Mouse (Mus musculus) limb, embryonic 11.5 days (tissue): Measurements from ENCODE around the gene Ttll9. TPM values are rescaled to one million over a fixed set of nuclear protein-coding genes. Genes with fewer than 3 reads are reported as not detected.

ENCODE experiments used
- ATAC-seq: fragments of 200-750 bp; cut with Nextera tagmentation; 2 replicates; pipeline ENCODE4 v1.8.0; 2017; ENCODE audit warnings: low read depth; ENCODE audit not compliant: insufficient number of reproducible peaks, low FRiP score, low TSS enrichment
- DNase-seq: peaks from one replicate; pipeline ENCODE4 v3.0.0-alpha.2; 2015; ENCODE audit warnings: low spot score
- H3K27ac ChIP-seq: fragments of 300-500 bp; sonication (generic); replicated peaks from 2 replicates; pipeline ENCODE4 v1.5.1; 2014; ENCODE audit warnings: low read depth, mild to moderate bottlenecking, low read length
- H3K27me3 ChIP-seq: fragments of 300-500 bp; sonication (generic); 2 replicates; pipeline ENCODE4 v1.6.1; 2014; ENCODE audit warnings: mild to moderate bottlenecking, low read length, mixed read lengths; ENCODE audit not compliant: control insufficient read depth, insufficient read depth
- H3K36me3 ChIP-seq: fragments of 300-500 bp; sonication (generic); 2 replicates; pipeline ENCODE4 v1.6.1; 2014; ENCODE audit warnings: mild to moderate bottlenecking, low read length, moderate library complexity, mixed read lengths; ENCODE audit not compliant: control insufficient read depth, insufficient read depth
- H3K4me1 ChIP-seq: fragments of 300-500 bp; sonication (generic); 2 replicates; pipeline ENCODE4 v1.6.1; 2014; ENCODE audit warnings: low read length, mixed read lengths; ENCODE audit not compliant: control insufficient read depth, insufficient read depth
- H3K4me2 ChIP-seq: fragments of 300-500 bp; sonication (generic); 2 replicates; pipeline ENCODE4 v1.6.1; 2014; ENCODE audit warnings: low read depth, mild to moderate bottlenecking, moderate library complexity; ENCODE audit not compliant: severe bottlenecking
- H3K4me3 ChIP-seq: fragments of 300-500 bp; sonication (generic); 2 replicates; pipeline ENCODE4 v1.5.1; 2014; ENCODE audit warnings: low read depth, low read length
- H3K9ac ChIP-seq: fragments of 300-500 bp; sonication (generic); 2 replicates; pipeline ENCODE4 v1.6.1; 2014; ENCODE audit warnings: mild to moderate bottlenecking, low read length
- H3K9me3 ChIP-seq: fragments of 300-500 bp; sonication (generic); 2 replicates; pipeline ENCODE4 v1.6.1; 2016; ENCODE audit warnings: low read length; ENCODE audit not compliant: control insufficient read depth
- WGBS: fragments of 180-500 bp; shearing (Covaris S2); extraction: QIAGEN DNeasy Blood & Tissue Kit; methylation state at CpG from one replicate; pipeline ENCODE4 v1.1.7; 2014; 5-methylcytosine and 5-hydroxymethylcytosine counted together
- polyA plus RNA-seq: library from polyadenylated mRNA; unstranded; fragments of >200 nt; fragmentation: Nextera tagmentation; extraction: Ambion mirVana; gene quantifications from 2 replicates; pipeline ENCODE4 v1.2.1, GENCODE M21; 2014

Ttll9 gene
- polyA plus RNA-seq, result 0.35 and 0.62 TPM in 2 replicates

- Histone ChIP-seq H3K4me1 (no peaks in the 10 kb centered on the region), H3K9ac (no peak within 1 kb of the TSS), H3K36me3 (no peaks in the 10 kb centered on the region), H3K9me3 (no peaks in the 10 kb centered on the region), H3K4me2 (peak within 1 kb of the TSS; percentile 68), H3K27ac (no peak within 1 kb of the TSS), H3K4me3 (peak within 1 kb of the TSS; percentile 39), H3K27me3 (no peaks in the 10 kb centered on the region)
- ATAC-seq, result peak; percentile 90
- DNase-seq, result peak; percentile 83
- 3% methylated on average over 34 of the region's 34 CpGs for WGBS
These were observed at the start of gene Ttll9 for GRCm38 (mm10) chr2:152962091-152962793. Gene Ttll9, plus strand, starts transcription at chr2:152962485.

DNA sequence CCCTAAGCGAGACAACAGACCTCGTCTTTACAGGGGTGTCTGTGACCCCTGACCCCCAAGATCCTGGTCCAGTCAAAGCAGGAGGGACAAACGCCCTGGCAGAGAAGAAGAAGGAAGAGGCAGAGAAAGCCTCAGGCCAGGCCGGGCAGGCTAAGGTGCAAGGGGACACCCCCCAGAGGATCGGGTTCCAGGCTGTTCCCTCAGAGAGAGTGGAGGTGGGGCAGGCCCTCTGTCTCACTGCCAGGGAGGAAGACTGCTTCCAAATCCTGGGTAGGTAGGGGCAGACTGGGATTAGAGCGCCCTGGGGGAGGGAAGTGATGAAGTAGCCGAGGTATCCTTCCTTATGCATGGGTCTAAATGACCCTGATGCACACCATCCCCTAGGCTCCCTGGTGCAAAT lies 48.8 kb upstream of the Ttll9 start:
- no peak overlapping the region for H3K9ac ChIP-seq
- 0 out of 2 replicates have a peak, but pooled peaks cover 3% of the 10 kb centered on the region for H3K4me1 ChIP-seq
- no peaks in the 10 kb centered on the region for H3K36me3 ChIP-seq
- DNase-seq (no peak), ATAC-seq (no peak)
- no peak overlapping the region for H3K27ac ChIP-seq
- WGBS, result 32% methylated on average over 7 of the region's 7 CpGs
- no peaks in the 10 kb centered on the region for H3K9me3 ChIP-seq
- no peak overlapping the region for H3K4me3 ChIP-seq
- H3K4me2 ChIP-seq, result no peak overlapping the region
- peaks cover 28% of the 10 kb centered on the region for H3K27me3 ChIP-seq

DNA sequence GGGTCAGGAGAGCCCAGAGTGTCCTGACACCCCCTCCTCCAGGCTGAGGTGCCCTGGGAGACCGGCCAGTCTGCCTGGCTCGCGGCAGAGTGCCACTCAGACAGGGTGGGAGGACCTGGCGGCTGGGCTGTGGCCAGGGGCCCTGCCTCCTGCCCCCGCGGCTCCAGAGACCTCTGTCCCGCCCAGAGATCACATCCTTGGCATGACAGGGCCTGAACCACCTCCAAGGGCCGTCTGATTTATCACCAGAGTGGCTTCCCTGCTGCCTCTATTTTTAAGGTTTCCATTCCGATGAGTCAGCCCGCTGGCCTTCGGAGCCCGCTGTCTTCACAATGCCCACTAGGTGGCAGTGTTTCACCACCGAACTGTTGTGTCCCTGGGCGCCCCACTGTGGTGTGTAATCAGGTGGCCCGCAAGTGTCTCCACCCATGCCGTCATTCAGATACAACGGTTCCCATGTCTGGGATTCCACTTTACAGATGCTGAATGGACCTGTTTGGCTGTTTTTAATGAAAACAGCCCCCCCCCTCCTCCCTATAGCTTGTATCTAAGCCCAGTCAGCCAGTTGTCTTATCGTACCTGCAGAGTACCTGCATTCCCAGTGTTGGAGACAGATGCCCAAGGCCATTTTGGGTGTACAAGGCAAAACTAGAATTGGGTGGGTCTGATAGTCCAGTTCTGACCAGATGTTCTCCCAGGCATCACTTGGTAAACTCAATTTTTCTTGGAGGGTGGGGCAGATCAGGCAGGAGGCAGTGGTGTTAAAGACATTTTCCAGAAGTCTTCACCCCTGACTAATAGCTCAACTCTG lies 47.8 kb upstream of the Ttll9 start:
- Histone ChIP-seq H3K36me3 (no peaks in the 10 kb centered on the region), H3K9me3 (no peaks in the 10 kb centered on the region), H3K27me3 (peaks cover 28% of the 10 kb centered on the region), H3K4me2 (peak overlapping the region; percentile 15), H3K9ac (no peak overlapping the region), H3K4me1 (0 out of 2 replicates have a peak, but pooled peaks cover 3% of the 10 kb centered on the region), H3K27ac (no peak overlapping the region), H3K4me3 (no peak overlapping the region)
- peak; percentile 92 for DNase-seq
- ATAC-seq, result 0 out of 2 replicates have a peak, but pooled peaks have one; percentile 37
- WGBS, result 4% methylated on average over 18 of the region's 18 CpGs

GRCm38 (mm10) chr2:152915453-152915852 lies 46.8 kb upstream of the Ttll9 start:
- no peak for DNase-seq
- H3K27me3 ChIP-seq, result peaks cover 28% of the 10 kb centered on the region
- WGBS, result 73% methylated on average over 4 of the region's 4 CpGs
- no peaks in the 10 kb centered on the region for H3K9me3 ChIP-seq
- ATAC-seq, result no peak
- no peaks in the 10 kb centered on the region for H3K36me3 ChIP-seq
- 0 out of 2 replicates have a peak, but pooled peaks cover 3% of the 10 kb centered on the region for H3K4me1 ChIP-seq
- no peak overlapping the region for H3K4me2 ChIP-seq
- H3K4me3 ChIP-seq, result no peak overlapping the region
- no peak overlapping the region for H3K27ac ChIP-seq
- no peak overlapping the region for H3K9ac ChIP-seq

GRCm38 (mm10) chr2:152916111-152916510 lies 46.2 kb upstream of the Ttll9 start:
- peaks cover 24% of the 10 kb centered on the region for H3K27me3 ChIP-seq

DNA sequence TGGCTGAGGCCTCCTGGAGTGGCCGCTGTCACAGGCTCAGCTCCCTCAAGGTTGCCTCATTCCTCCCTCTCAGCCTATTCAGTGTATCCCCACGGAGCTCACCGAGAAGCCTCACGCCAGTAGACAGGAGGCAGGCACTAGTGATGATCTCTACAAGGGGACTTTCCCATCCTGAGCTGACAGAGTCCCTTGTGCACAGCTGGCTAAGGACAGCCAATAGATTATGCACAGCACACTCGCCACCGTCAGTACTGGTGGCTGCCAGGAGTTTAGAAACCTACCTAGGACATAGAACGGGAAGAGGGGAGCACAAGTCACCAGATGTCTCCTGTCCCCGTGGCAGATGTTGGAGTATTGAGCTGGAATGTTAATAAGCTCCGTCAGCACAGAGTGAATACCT lies 44.6 kb upstream of the Ttll9 start:
- H3K4me2 ChIP-seq, result no peak overlapping the region
- 58% methylated on average over 9 of the region's 9 CpGs for WGBS
- no peak for DNase-seq
- H3K9me3 ChIP-seq, result no peaks in the 10 kb centered on the region
- no peak overlapping the region for H3K9ac ChIP-seq
- no peak overlapping the region for H3K27ac ChIP-seq
- H3K27me3 ChIP-seq, result peaks cover 10% of the 10 kb centered on the region
- H3K36me3 ChIP-seq, result no peaks in the 10 kb centered on the region
- 0 out of 2 replicates have a peak, but pooled peaks cover 3% of the 10 kb centered on the region for H3K4me1 ChIP-seq
- H3K4me3 ChIP-seq, result no peak overlapping the region
- ATAC-seq, result no peak

More at GRCm38 (mm10) chr2:152916111-152916510, 46.2 kb upstream of the Ttll9 start:
- ATAC-seq (no peak), DNase-seq (no peak)
- H3K9me3 ChIP-seq, result no peaks in the 10 kb centered on the region
- no peak overlapping the region for H3K4me3 ChIP-seq
- H3K36me3 ChIP-seq, result no peaks in the 10 kb centered on the region
- no peak overlapping the region for H3K9ac ChIP-seq
- 0 out of 2 replicates have a peak, but pooled peaks cover 3% of the 10 kb centered on the region for H3K4me1 ChIP-seq
- no peak overlapping the region for H3K27ac ChIP-seq
- 39% methylated on average over 5 of the region's 5 CpGs for WGBS
- no peak overlapping the region for H3K4me2 ChIP-seq

DNA sequence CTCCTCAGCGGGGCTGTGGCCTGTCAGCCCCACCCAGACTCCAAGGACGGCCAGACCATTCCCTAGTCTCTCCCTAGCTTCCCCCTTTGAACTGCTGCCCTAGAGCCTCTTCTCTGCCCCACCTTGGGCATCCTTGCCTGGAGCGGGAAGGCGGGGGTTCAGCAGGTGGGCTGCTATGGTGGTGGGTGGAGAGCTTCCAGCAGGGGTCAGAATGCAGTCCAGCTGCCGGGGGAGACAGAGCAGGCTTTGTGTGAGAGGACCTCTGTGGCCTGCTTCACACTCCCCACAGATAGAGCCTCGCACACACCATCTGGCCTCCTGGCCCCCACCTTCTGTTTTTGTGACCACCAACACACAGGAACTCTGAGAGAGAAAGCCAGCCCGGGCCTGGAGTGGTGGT lies 39.9 kb upstream of the Ttll9 start:
- Histone ChIP-seq H3K27me3 (no peaks in the 10 kb centered on the region), H3K36me3 (no peaks in the 10 kb centered on the region), H3K9ac (no peak overlapping the region), H3K4me3 (no peak overlapping the region), H3K9me3 (no peaks in the 10 kb centered on the region), H3K4me1 (peaks cover 36% of the 10 kb centered on the region), H3K4me2 (no peak overlapping the region), H3K27ac (no peak overlapping the region)
- peak; percentile 29; the same call in 1 of the 2 replicates for ATAC-seq
- DNase-seq, result peak; percentile 55
- 25% methylated on average over 7 of the region's 7 CpGs for WGBS

DNA sequence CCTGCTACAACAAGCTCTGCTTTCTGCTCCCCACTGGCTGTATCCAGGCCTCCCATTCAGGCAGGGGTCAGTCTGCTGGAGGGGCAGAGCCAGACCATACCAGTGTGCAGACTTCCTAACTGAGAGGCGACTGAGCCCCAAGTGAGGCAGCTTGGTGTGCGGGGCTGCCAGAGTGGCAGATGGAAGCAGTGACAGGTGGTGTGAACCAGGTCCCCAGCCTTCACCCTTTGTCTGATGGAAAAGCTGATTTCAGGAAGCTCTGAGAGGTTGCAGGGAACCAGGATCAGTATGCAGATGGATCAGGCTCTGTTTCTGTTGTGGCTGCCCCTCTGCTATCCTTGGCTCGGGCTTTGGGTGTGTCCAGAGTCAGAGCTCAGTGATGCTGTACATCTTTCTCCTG lies 38.7 kb upstream of the Ttll9 start:
- no peak overlapping the region for H3K4me3 ChIP-seq
- 0 out of 2 replicates have a peak overlapping the region, but pooled peaks have one; percentile 10 for H3K27ac ChIP-seq
- no peaks in the 10 kb centered on the region for H3K9me3 ChIP-seq
- H3K36me3 ChIP-seq, result no peaks in the 10 kb centered on the region
- no peaks in the 10 kb centered on the region for H3K27me3 ChIP-seq
- 84% methylated on average over 3 of the region's 3 CpGs for WGBS
- no peak overlapping the region; the same call in 1 of the 2 replicates for H3K9ac ChIP-seq
- ATAC-seq (no peak), DNase-seq (no peak)
- peaks cover 33% of the 10 kb centered on the region for H3K4me1 ChIP-seq
- H3K4me2 ChIP-seq, result no peak overlapping the region
